ENCODE assay signal across 8 mouse cellular contexts in genomic region chr7:142481568-142482255, GRCm38 (mm10). TPM values are rescaled to one million over a fixed set of nuclear protein-coding genes. Genes with fewer than 3 reads are reported as not detected.
A peak's percentile ranks its signal among the peaks of the same experiment; 100 is the strongest.
DNase-seq lines count a peak whose midpoint lies in the region; ATAC-seq and TF ChIP-seq lines count a peak whose summit lies in the region.

No protein-coding gene starts in this region.

- no peaks in the 10 kb centered on the region for H3K27me3 ChIP-seq in forebrain, embryonic 16.5 days (replicated peaks; ENCODE audit: control insufficient read depth, insufficient read depth, low read length)
- H3K27me3 ChIP-seq in hindbrain, embryonic 10.5 days (ENCODE audit: insufficient read depth, poor library complexity, severe bottlenecking): peaks cover 18% of the 10 kb centered on the region; the same call in 1 of the 2 replicates
- no peaks in the 10 kb centered on the region for H3K27me3 ChIP-seq in stomach, postnatal 0 days (ENCODE audit: control insufficient read depth, insufficient read depth, low read length)

- H3K9ac ChIP-seq in forebrain, embryonic 16.5 days (replicated peaks; ENCODE audit: low read depth, low read length): peak overlapping the region; percentile 58
- peak overlapping the region; percentile 71 for H3K9ac ChIP-seq in stomach, postnatal 0 days (ENCODE audit: low read length)

- peaks cover 14% of the 10 kb centered on the region for H3K4me1 ChIP-seq in forebrain, embryonic 16.5 days (replicated peaks; ENCODE audit: control insufficient read depth, insufficient read depth, low read length)
- H3K4me1 ChIP-seq in hindbrain, embryonic 10.5 days (replicated peaks): peaks cover 77% of the 10 kb centered on the region
- H3K4me1 ChIP-seq in stomach, postnatal 0 days (replicated peaks; ENCODE audit: control insufficient read depth, insufficient read depth): peaks cover 11% of the 10 kb centered on the region

- H3K4me3 ChIP-seq in forebrain, embryonic 16.5 days (replicated peaks; ENCODE audit: low read length): peak overlapping the region; percentile 29
- peak overlapping the region; percentile 47 for H3K4me3 ChIP-seq in hindbrain, embryonic 10.5 days
- peak overlapping the region; percentile 20; the same call in 1 of the 2 replicates for H3K4me3 ChIP-seq in stomach, postnatal 0 days (ENCODE audit: low read depth, low read length)

- TF ChIP-seq CTCF in stomach, postnatal 0 days (IDR thresholded peaks at IDR 0.05; ENCODE audit: low read depth): no peak

- peak; percentile 86 for TF ChIP-seq EP300 in stomach, postnatal 0 days (optimal IDR thresholded peaks at IDR 0.05)

- peak overlapping the region; percentile 53 for H3K4me2 ChIP-seq in forebrain, embryonic 16.5 days (ENCODE audit: low read length)
- H3K4me2 ChIP-seq in stomach, postnatal 0 days (replicated peaks; ENCODE audit: low read depth): peak overlapping the region; percentile 55

- H3K36me3 ChIP-seq in forebrain, embryonic 16.5 days (ENCODE audit: control insufficient read depth, insufficient read depth): no peaks in the 10 kb centered on the region
- no peaks in the 10 kb centered on the region for H3K36me3 ChIP-seq in hindbrain, embryonic 10.5 days
- peaks cover 2% of the 10 kb centered on the region; the same call in 1 of the 2 replicates for H3K36me3 ChIP-seq in stomach, postnatal 0 days (ENCODE audit: control insufficient read depth, insufficient read depth, low read length)

- H3K27ac ChIP-seq in forebrain, embryonic 16.5 days (ENCODE audit: low read length): peak overlapping the region; percentile 34
- H3K27ac ChIP-seq in hindbrain, embryonic 10.5 days: peak overlapping the region; percentile 95
- peak overlapping the region; percentile 97 for H3K27ac ChIP-seq in stomach, postnatal 0 days (replicated peaks)

- H3K9me3 ChIP-seq in forebrain, embryonic 16.5 days (ENCODE audit: control insufficient read depth, low read length): no peaks in the 10 kb centered on the region
- no peaks in the 10 kb centered on the region for H3K9me3 ChIP-seq in hindbrain, embryonic 10.5 days
- H3K9me3 ChIP-seq in stomach, postnatal 0 days (ENCODE audit: control insufficient read depth, low read length): no peaks in the 10 kb centered on the region

- WGBS in forebrain, embryonic 16.5 days: under 1% methylated on average over 22 of the region's 22 CpGs
- 2% methylated on average over 22 of the region's 22 CpGs for WGBS in hindbrain, embryonic 10.5 days
- WGBS in stomach, postnatal 0 days: 9% methylated on average over 17 of the region's 22 CpGs

- ATAC-seq in forebrain, embryonic 16.5 days: peak; percentile 75
- ATAC-seq in stomach, postnatal 0 days (ENCODE audit: low FRiP score, low TSS enrichment): peak; percentile 73
- no peak for ATAC-seq in megakaryocyte, adult 5-6 weeks (ENCODE audit: poor library complexity, severe bottlenecking)

- peak; percentile 59 for DNase-seq in urinary bladder, postnatal 25 days (ENCODE audit: low spot score)
- no peak for DNase-seq in urinary bladder, postnatal 10 days (ENCODE audit: low spot score)
- DNase-seq in hindbrain, embryonic 10.5 days (ENCODE audit: low spot score): peak; percentile 68
- DNase-seq in lung, postnatal 4 days: peak; percentile 67 to 82
- DNase-seq in stomach, postnatal 0 days (ENCODE audit: low spot score): peak; percentile 70
- no peak for DNase-seq in layer of hippocampus, postnatal 25 days (ENCODE audit: extremely low spot score in 1 of 2, low spot score in 1 of 2)

RNA-seq across cellular contexts. Expression of gene Tnnt3, which starts 16.9 kb away (rescaled TPM):
- polyA plus RNA-seq in forebrain, embryonic 16.5 days (2015; fragmentation: Nextera tagmentation; extraction: Ambion mirVana): 0.73 and 1.2 TPM in 2 replicates
- 1.1 and 3.0 TPM in 2 replicates for polyA plus RNA-seq in hindbrain, embryonic 10.5 days (2016; fragmentation: Nextera tagmentation; extraction: Ambion mirVana)
- polyA plus RNA-seq in stomach, postnatal 0 days (2015; fragmentation: Nextera tagmentation; extraction: Ambion mirVana): 8.0 and 11.7 TPM in 2 replicates
- 1.4 and 1.5 TPM in 2 replicates for total RNA-seq in megakaryocyte, adult 5-6 weeks (2015)
- total RNA-seq in megakaryocyte, adult 5-6 weeks (2017): 3.7 and 3.9 TPM in 2 replicates
- total RNA-seq in layer of hippocampus, postnatal 25 days (2021): not detected

RNA-seq across cellular contexts. Expression of gene Lsp1, which starts 21.1 kb away (rescaled TPM):
- 3.5 and 5.5 TPM in 2 replicates for polyA plus RNA-seq in forebrain, embryonic 16.5 days (2015; fragmentation: Nextera tagmentation; extraction: Ambion mirVana)
- 17.9 and 19.4 TPM in 2 replicates for polyA plus RNA-seq in hindbrain, embryonic 10.5 days (2016; fragmentation: Nextera tagmentation; extraction: Ambion mirVana)
- 107 and 110 TPM in 2 replicates for polyA plus RNA-seq in stomach, postnatal 0 days (2015; fragmentation: Nextera tagmentation; extraction: Ambion mirVana)
- total RNA-seq in megakaryocyte, adult 5-6 weeks (2015): 1,220 and 1,304 TPM in 2 replicates
- 1,314 and 1,552 TPM in 2 replicates for total RNA-seq in megakaryocyte, adult 5-6 weeks (2017)
- 1 to 10 TPM; 2.2 to 4.2 TPM for total RNA-seq in layer of hippocampus, postnatal 25 days (2021)

RNA-seq across cellular contexts. Expression of gene Tnni2, which starts 40.1 kb away (rescaled TPM):
- 0.89 TPM in 1 of 2 replicates, not detected in the other for polyA plus RNA-seq in forebrain, embryonic 16.5 days (2015; fragmentation: Nextera tagmentation; extraction: Ambion mirVana)
- 1.2 and 1.3 TPM in 2 replicates for polyA plus RNA-seq in hindbrain, embryonic 10.5 days (2016; fragmentation: Nextera tagmentation; extraction: Ambion mirVana)
- polyA plus RNA-seq in stomach, postnatal 0 days (2015; fragmentation: Nextera tagmentation; extraction: Ambion mirVana): 19.1 and 19.6 TPM in 2 replicates
- 18.8 and 20.9 TPM in 2 replicates for total RNA-seq in megakaryocyte, adult 5-6 weeks (2015)
- 25.6 and 27.6 TPM in 2 replicates for total RNA-seq in megakaryocyte, adult 5-6 weeks (2017)
- total RNA-seq in layer of hippocampus, postnatal 25 days (2021): under 1 TPM in 1 of 2 experiments, not detected in 1; 0.70 TPM

RNA-seq across cellular contexts. Expression of gene Syt8, which starts 47.1 kb away (rescaled TPM):
- not detected in 2 replicates for polyA plus RNA-seq in forebrain, embryonic 16.5 days (2015; fragmentation: Nextera tagmentation; extraction: Ambion mirVana)
- not detected in 2 replicates for polyA plus RNA-seq in hindbrain, embryonic 10.5 days (2016; fragmentation: Nextera tagmentation; extraction: Ambion mirVana)
- 70.7 and 78.9 TPM in 2 replicates for polyA plus RNA-seq in stomach, postnatal 0 days (2015; fragmentation: Nextera tagmentation; extraction: Ambion mirVana)
- total RNA-seq in megakaryocyte, adult 5-6 weeks (2015): 0.39 TPM in 1 of 2 replicates, not detected in the other
- total RNA-seq in megakaryocyte, adult 5-6 weeks (2017): not detected in 2 replicates
- not detected for total RNA-seq in layer of hippocampus, postnatal 25 days (2021)

RNA-seq across cellular contexts. Expression of gene Mrpl23, which starts 50.8 kb away (rescaled TPM):
- polyA plus RNA-seq in forebrain, embryonic 16.5 days (2015; fragmentation: Nextera tagmentation; extraction: Ambion mirVana): 16.0 and 23.0 TPM in 2 replicates
- 17.7 and 19.7 TPM in 2 replicates for polyA plus RNA-seq in hindbrain, embryonic 10.5 days (2016; fragmentation: Nextera tagmentation; extraction: Ambion mirVana)
- 17.7 and 19.4 TPM in 2 replicates for polyA plus RNA-seq in stomach, postnatal 0 days (2015; fragmentation: Nextera tagmentation; extraction: Ambion mirVana)
- total RNA-seq in megakaryocyte, adult 5-6 weeks (2015): 3.8 and 12.3 TPM in 2 replicates
- 37.2 and 52.6 TPM in 2 replicates for total RNA-seq in megakaryocyte, adult 5-6 weeks (2017)
- total RNA-seq in layer of hippocampus, postnatal 25 days (2021): 1 to 10 TPM; 5.8 to 6.7 TPM

Comparison
In these comparisons a context has a peak if more than half of its experiments do, and no peak if none do; other contexts are left out.
1. DNase-seq: peak in urinary bladder, postnatal 25 days (single experiment), hindbrain, embryonic 10.5 days (single experiment), lung, postnatal 4 days (2 of 2) and stomach, postnatal 0 days (single experiment); none in urinary bladder, postnatal 10 days (single experiment) and layer of hippocampus, postnatal 25 days (0 of 2).
2. H3K27ac ChIP-seq: peak in every context shown above with its lines; median percentile 97 in stomach, postnatal 0 days; 95 in hindbrain, embryonic 10.5 days; 34 in forebrain, embryonic 16.5 days.
3. Peak in every context shown above with its lines, with median percentiles within 50 percentile points of each other: H3K4me3 ChIP-seq.